Mouse (Mus musculus) gastrocnemius, adult 18-20 months (tissue): ENCODE measurements around the gene Prokr1. TPM values are rescaled to one million over a fixed set of nuclear protein-coding genes. Genes with fewer than 3 reads are reported as not detected.
"Not testable (repeated sequence)": the region's sequence is repeated elsewhere in the genome, so short reads cannot be mapped to it uniquely, and the experiment has no call there.

Experiments used
- DNase-seq: peaks from one replicate; pipeline ENCODE4 v3.0.0; 2021; ENCODE audit warnings: low spot score
- long read RNA-seq, 2 experiments: library from polyadenylated mRNA; stranded (forward); transcript quantifications; one replicate each; pipeline ENCODE4 v2.0.0; 2021
- total RNA-seq, 2 experiments: library from RNA; stranded (reverse); gene quantifications; 2 replicates each; pipeline ENCODE4 v1.2.3; 2021

Gene Prokr1
- 1 to 10 TPM in 1 of 2 experiments, under 1 TPM in 1; 0.98 to 1.5 TPM for total RNA-seq
- long read RNA-seq, experiment 1, result 0 reads
- long read RNA-seq, experiment 2, result 0 reads

- DNase-seq, result peak; percentile 38
Measured at GRCm38 (mm10) chr6:87590394-87591281, at the start of gene Prokr1. Gene Prokr1, minus strand, starts transcription at chr6:87590743.

- no peak for DNase-seq
Measured at GRCm38 (mm10) chr6:87638134-87638660, 47.7 kb upstream of the Prokr1 start.

- DNase-seq, result no peak
Measured at GRCm38 (mm10) chr6:87632176-87632575, 41.6 kb upstream of the Prokr1 start.

- DNase-seq, result not testable (repeated sequence)
Measured at GRCm38 (mm10) chr6:87628936-87629335, 38.4 kb upstream of the Prokr1 start.

GRCm38 (mm10) chr6:87623151-87623550 is 32.6 kb upstream of the Prokr1 start:
- no peak for DNase-seq

GRCm38 (mm10) chr6:87621281-87621680 is 30.7 kb upstream of the Prokr1 start:
- DNase-seq, result peak; percentile 7

- DNase-seq, result no peak
Measured at GRCm38 (mm10) chr6:87618021-87618420, 27.5 kb upstream of the Prokr1 start.

GRCm38 (mm10) chr6:87615696-87616083 is 25.1 kb upstream of the Prokr1 start:
- DNase-seq, result no peak

- peak; percentile 40 for DNase-seq
Measured at GRCm38 (mm10) chr6:87614794-87615695, 24.5 kb upstream of the Prokr1 start.

GRCm38 (mm10) chr6:87599825-87600224 is 9.3 kb upstream of the Prokr1 start:
- peak; percentile 30 for DNase-seq

GRCm38 (mm10) chr6:87597116-87597833 is 6.7 kb upstream of the Prokr1 start:
- no peak for DNase-seq

- DNase-seq, result no peak
Measured at GRCm38 (mm10) chr6:87594188-87594587, 3.6 kb upstream of the Prokr1 start.

- DNase-seq, result no peak
Measured at GRCm38 (mm10) chr6:87589718-87590393, 687 bp downstream of the Prokr1 start.

GRCm38 (mm10) chr6:87583991-87584390 is 6.6 kb downstream of the Prokr1 start:
- no peak for DNase-seq

- DNase-seq, result no peak
Measured at GRCm38 (mm10) chr6:87583183-87583611, 7.3 kb downstream of the Prokr1 start.

- peak; percentile 48 for DNase-seq
Measured at GRCm38 (mm10) chr6:87582456-87582855, 8.1 kb downstream of the Prokr1 start.

- no peak for DNase-seq
Measured at GRCm38 (mm10) chr6:87581581-87581980, 9.0 kb downstream of the Prokr1 start.

- no peak for DNase-seq
Measured at GRCm38 (mm10) chr6:87581071-87581470, 9.5 kb downstream of the Prokr1 start.

- no peak for DNase-seq
Measured at GRCm38 (mm10) chr6:87578247-87578646, 12.3 kb downstream of the Prokr1 start.

- no peak for DNase-seq
Measured at GRCm38 (mm10) chr6:87576648-87577330, 13.8 kb downstream of the Prokr1 start.
